Mouse (Mus musculus) CH12.LX (cell line): Measurements from ENCODE around the gene Scmh1. TPM values are rescaled to one million over a fixed set of nuclear protein-coding genes. Genes with fewer than 3 reads are reported as not detected.

ENCODE experiments used
- DNase-seq: peaks from one replicate; pipeline ENCODE4 v3.0.0-alpha.2; 2013; ENCODE audit errors: extremely low read depth
- H3K27ac ChIP-seq: 2 replicates; pipeline ENCODE4 v1.5.1; 2012; ENCODE audit warnings: low read depth, mild to moderate bottlenecking, control low read depth, moderate library complexity; ENCODE audit not compliant: insufficient read depth
- H3K27me3 ChIP-seq: replicated peaks from 2 replicates; pipeline ENCODE3; 2012; ENCODE audit warnings: inconsistent platforms
- H3K36me3 ChIP-seq, 2 experiments: replicated peaks in 1 of 2; 2 replicates each; pipeline versions ENCODE3 to v1.6.1; 2012; ENCODE audit warnings: inconsistent platforms in 1 of 2, low read length in 1 of 2, mild to moderate bottlenecking in 1 of 2, mixed read lengths in 1 of 2, moderate library complexity in 1 of 2; ENCODE audit not compliant: control insufficient read depth in 1 of 2, insufficient read depth in 1 of 2
- H3K4me1 ChIP-seq, 2 experiments: 2 replicates each; pipeline ENCODE4 v1.6.1; 2012; ENCODE audit warnings: inconsistent platforms in 1 of 2, moderate library complexity in 1 of 2; ENCODE audit not compliant: insufficient read depth in 2 of 2, control insufficient read depth in 1 of 2
- H3K4me2 ChIP-seq: 2 replicates; pipeline ENCODE4 v1.6.1; 2012; ENCODE audit warnings: low read depth, mild to moderate bottlenecking, control low read depth; ENCODE audit not compliant: poor library complexity, insufficient read depth, severe bottlenecking
- H3K4me3 ChIP-seq, 3 experiments: fragments of 150-350 bp in 1 of 3; sonication (generic) in 1 of 3; replicated peaks in 1 of 3; 2 replicates each; pipeline versions ENCODE3 to v1.5.1; 2011 to 2012; ENCODE audit warnings: low read depth in 2 of 3, low read length in 2 of 3, mild to moderate bottlenecking in 2 of 3, moderate library complexity in 2 of 3, control low read depth in 1 of 3, improper control_type of control experiment in 1 of 3, inconsistent platforms in 1 of 3, mixed read lengths in 1 of 3; ENCODE audit not compliant: poor library complexity in 1 of 3
- H3K79me2 ChIP-seq: replicated peaks from 2 replicates; pipeline ENCODE4 v1.6.1; 2012; ENCODE audit warnings: mild to moderate bottlenecking, moderate library complexity; ENCODE audit not compliant: control insufficient read depth, poor library complexity, insufficient read depth, severe bottlenecking; ENCODE audit errors: extremely low read depth
- H3K9ac ChIP-seq: 2 replicates; pipeline ENCODE4 v1.6.1; 2012; ENCODE audit warnings: low read depth, mild to moderate bottlenecking, control low read depth, moderate library complexity; ENCODE audit not compliant: insufficient read depth
- H3K9me3 ChIP-seq: replicated peaks from 2 replicates; pipeline ENCODE3; 2012; ENCODE audit warnings: low read length, inconsistent platforms, mixed read lengths
- BHLHE40 ChIP-seq: IDR thresholded peaks from 2 replicates; pipeline ENCODE4 v1.6.1; 2011; ENCODE audit warnings: mild to moderate bottlenecking, low read depth, low read length, improper control_type of control experiment
- CHD2 ChIP-seq: IDR thresholded peaks from 2 replicates; pipeline ENCODE4 v1.6.1; 2011; ENCODE audit warnings: low read length, improper control_type of control experiment
- CTCF ChIP-seq, 2 experiments: IDR thresholded peaks in 1 of 2; conservative IDR thresholded peaks in 1 of 2; 2 replicates each; pipeline ENCODE4 v1.5.1; 2011 to 2012; ENCODE audit warnings: low read depth in 2 of 2, low read length in 2 of 2, improper control_type of control experiment in 1 of 2, inconsistent platforms in 1 of 2, mild to moderate bottlenecking in 1 of 2, moderate library complexity in 1 of 2
- E2F4 ChIP-seq: IDR thresholded peaks from 2 replicates; pipeline ENCODE4 v1.6.1; 2011; ENCODE audit warnings: low read depth, low read length, improper control_type of control experiment; ENCODE audit not compliant: insufficient replicate concordance
- IRF4 ChIP-seq: IDR thresholded peaks from 2 replicates; pipeline ENCODE4 v1.6.1; 2014; ENCODE audit warnings: low read depth, mild to moderate bottlenecking, inconsistent platforms, low read length, improper control_type of control experiment
- JUND ChIP-seq: conservative IDR thresholded peaks from 2 replicates; pipeline ENCODE4 v1.6.1; 2011; ENCODE audit warnings: low read depth, low read length, improper control_type of control experiment
- KAT2A ChIP-seq: IDR thresholded peaks from 2 replicates; pipeline ENCODE4 v1.6.1; 2012; ENCODE audit warnings: low read length, improper control_type of control experiment, inconsistent platforms; ENCODE audit not compliant: insufficient replicate concordance
- MAFK ChIP-seq: IDR thresholded peaks from 2 replicates; pipeline ENCODE4 v1.6.1; 2011; ENCODE audit warnings: low read length, improper control_type of control experiment; ENCODE audit not compliant: insufficient replicate concordance
- MAX ChIP-seq: IDR thresholded peaks from 2 replicates; pipeline ENCODE4 v1.6.1; 2011; ENCODE audit warnings: low read length, improper control_type of control experiment
- MAZ ChIP-seq: IDR thresholded peaks from 2 replicates; pipeline ENCODE4 v1.6.1; 2012; ENCODE audit warnings: low read depth, mild to moderate bottlenecking, inconsistent platforms, low read length, improper control_type of control experiment, moderate library complexity
- MXI1 ChIP-seq: IDR thresholded peaks from 2 replicates; pipeline ENCODE4 v1.6.1; 2011; ENCODE audit warnings: mild to moderate bottlenecking, low read depth, low read length, improper control_type of control experiment
- MYC ChIP-seq: IDR thresholded peaks from 2 replicates; pipeline ENCODE4 v1.6.1; 2011; ENCODE audit warnings: low read depth, mild to moderate bottlenecking, improper control_type of control experiment, low read length
- NELFE ChIP-seq: IDR thresholded peaks from 2 replicates; pipeline ENCODE4 v1.6.1; 2011; ENCODE audit warnings: low read depth, low read length, improper control_type of control experiment
- PAX5 ChIP-seq: IDR thresholded peaks from 2 replicates; pipeline ENCODE4 v1.6.1; 2012; ENCODE audit warnings: low read length, inconsistent platforms, mixed read lengths
- POLR2AphosphoS2 ChIP-seq: IDR thresholded peaks from 2 replicates; pipeline ENCODE4 v1.6.1; 2011; ENCODE audit warnings: low read depth, low read length, improper control_type of control experiment
- RAD21 ChIP-seq: IDR thresholded peaks from 2 replicates; pipeline ENCODE4 v1.6.1; 2011; ENCODE audit warnings: low read depth, mild to moderate bottlenecking, low read length, improper control_type of control experiment, moderate library complexity
- RCOR1 ChIP-seq: conservative IDR thresholded peaks from 2 replicates; pipeline ENCODE4 v1.6.1; 2012; ENCODE audit warnings: low read depth, mild to moderate bottlenecking, inconsistent platforms, low read length, improper control_type of control experiment
- TCF12 ChIP-seq: IDR thresholded peaks from 2 replicates; pipeline ENCODE4 v1.6.1; 2014; ENCODE audit warnings: low read depth, mild to moderate bottlenecking, inconsistent platforms, low read length, improper control_type of control experiment
- UBTF ChIP-seq: IDR thresholded peaks from 2 replicates; pipeline ENCODE4 v1.6.1; 2012; ENCODE audit warnings: low read depth, mild to moderate bottlenecking, inconsistent platforms, low read length, improper control_type of control experiment, moderate library complexity
- USF2 ChIP-seq: conservative IDR thresholded peaks from 2 replicates; pipeline ENCODE4 v1.6.1; 2011; ENCODE audit warnings: low read depth, low read length, improper control_type of control experiment
- ZC3H11A ChIP-seq: IDR thresholded peaks from 2 replicates; pipeline ENCODE4 v1.6.1; 2012; ENCODE audit warnings: low read depth, mild to moderate bottlenecking, inconsistent platforms, low read length, improper control_type of control experiment
- ZMIZ1 ChIP-seq: IDR thresholded peaks from 2 replicates; pipeline ENCODE4 v1.6.1; 2012; ENCODE audit warnings: low read depth, mild to moderate bottlenecking, inconsistent platforms, low read length, improper control_type of control experiment
- dilution Hi-C: fragments of 300-500 bp; cut with MboI; formaldehyde crosslinking; loops from 2 replicates; pipeline ENCODE4 v1.14.3; 2020; ENCODE audit warnings: low sequenced_read_pairs; ENCODE audit not compliant: extremely low pct_unique_long_range_greater_than_20kb, extremely low pct_ligation_motif_present
- in situ Hi-C: fragments of 300-500 bp; cut with MboI; formaldehyde crosslinking; loops from 3 replicates; pipeline ENCODE4 v1.14.3; 2019; ENCODE audit warnings: low sequenced_read_pairs, low pct_ligation_motif_present, low pct_unique_long_range_greater_than_20kb, mixed read lengths
- polyA plus RNA-seq: library from polyadenylated mRNA; unstranded; fragments of >175 nt; gene quantifications from 2 replicates; pipeline ENCODE4 v1.2.1, GENCODE M21; 2012; ENCODE audit warnings: low read depth; ENCODE audit not compliant: insufficient read length
- total RNA-seq, 2 experiments: library from RNA; depleted of rRNA; stranded (reverse); fragments of 300-350 nt in 1 of 2; fragments of >200 nt in 1 of 2; gene quantifications; 2 replicates each; pipeline ENCODE4 v1.2.3; 2012 to 2014

Scmh1 gene
- total and polyA plus RNA-seq, 3 experiments, result 3.2 to 24.0 (median 3.5) TPM

DNA sequence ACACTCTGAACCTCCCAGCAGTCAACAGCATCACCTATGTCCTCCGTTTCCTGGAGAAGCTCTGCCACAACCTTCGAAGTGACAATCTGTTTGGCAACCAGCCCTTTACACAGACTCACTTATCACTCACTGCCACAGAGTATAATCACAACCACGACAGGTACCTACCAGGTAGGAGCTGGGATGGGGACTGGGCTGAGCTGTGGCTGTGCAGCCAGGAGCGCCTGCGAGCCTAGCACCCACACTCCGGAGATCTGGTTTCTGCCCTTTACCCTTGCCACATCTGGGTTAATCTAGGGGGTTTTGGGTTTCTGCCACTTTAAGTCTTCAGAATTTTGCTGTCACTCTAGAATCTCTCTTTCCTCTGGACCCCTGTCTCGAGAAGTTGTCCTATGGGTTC lies 111.8 kb downstream of the Scmh1 start:
- H3K27ac ChIP-seq, result no peak overlapping the region
- no peak for DNase-seq
- H3K27me3 ChIP-seq, result no peaks in the 10 kb centered on the region
- peaks cover 7 to 50% of the 10 kb centered on the region in 2 experiments for H3K36me3 ChIP-seq
- H3K4me2 ChIP-seq, result no peak overlapping the region
- no peaks in the 10 kb centered on the region for H3K79me2 ChIP-seq
- dilution Hi-C loops, result no loop called here
- TF ChIP-seq POLR2AphosphoS2, result no peak
- no peak for TF ChIP-seq MAFK
- no peak for TF ChIP-seq MYC
- TF ChIP-seq RAD21, result no peak
- TF ChIP-seq TCF12, result no peak
- no peak for TF ChIP-seq MAX
- no peak for TF ChIP-seq ZC3H11A
- no peak for TF ChIP-seq CHD2
- no peak for TF ChIP-seq CTCF (conservative IDR thresholded peaks at IDR 0.05 in 1 of 2, IDR thresholded peaks at IDR 0.05 in 1 of 2; ENCODE audit: low read depth in 2 of 2, low read length in 2 of 2)
- no peak for TF ChIP-seq BHLHE40
- TF ChIP-seq NELFE, result no peak
- TF ChIP-seq IRF4, result no peak
- no peak for TF ChIP-seq ZMIZ1
- TF ChIP-seq PAX5, result no peak
- no peak for TF ChIP-seq E2F4
- TF ChIP-seq JUND, result no peak
- TF ChIP-seq, all 38 proteins: peak for 0
- in situ Hi-C loops, result loop anchor here (25.0 kb wide), 1 partner anchor 280 kb away; no protein-coding TSS in a partner anchor
- Histone ChIP-seq H3K4me3 (no peak overlapping the region), H3K4me1 (no peaks in the 10 kb centered on the region), H3K9me3 (no peaks in the 10 kb centered on the region), H3K9ac (no peak overlapping the region)

DNA sequence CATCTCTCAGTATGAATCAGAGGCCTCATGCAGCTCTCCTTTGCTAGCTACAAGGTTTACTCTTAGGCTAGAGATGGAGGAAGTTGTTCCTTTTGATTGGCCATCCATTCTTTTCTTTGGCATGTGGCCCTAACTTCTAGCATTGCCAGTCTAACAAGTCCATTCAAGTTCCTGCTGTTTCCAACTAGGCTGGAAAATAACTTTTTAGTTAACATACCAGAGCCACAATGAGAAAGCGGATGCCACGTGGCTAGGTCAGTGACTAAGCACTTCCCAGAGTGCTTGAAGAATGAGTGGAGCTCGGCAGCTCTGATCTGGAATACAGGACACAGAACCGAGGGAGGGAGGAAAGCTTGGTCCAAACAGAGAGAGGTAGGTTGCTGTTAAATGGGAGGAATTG lies 112.3 kb downstream of the Scmh1 start:
- in situ Hi-C loops, result loop anchor here (25.0 kb wide), 1 partner anchor 280 kb away; no protein-coding TSS in a partner anchor

More for the DNA sequence above, 112.3 kb downstream of the Scmh1 start:
- TF ChIP-seq RCOR1 (no peak), UBTF (no peak), IRF4 (no peak), MAZ (no peak), MXI1 (no peak), USF2 (no peak), POLR2AphosphoS2 (no peak), CHD2 (no peak), CTCF (conservative IDR thresholded peaks at IDR 0.05 in 1 of 2, IDR thresholded peaks at IDR 0.05 in 1 of 2; ENCODE audit: low read depth in 2 of 2, low read length in 2 of 2) (no peak), KAT2A (no peak)
- Histone ChIP-seq H3K9me3 (no peaks in the 10 kb centered on the region), H3K79me2 (no peaks in the 10 kb centered on the region), H3K27ac (no peak overlapping the region), H3K4me1 (no peaks in the 10 kb centered on the region), H3K36me3 (peaks cover 7 to 54% of the 10 kb centered on the region in 2 experiments), H3K9ac (no peak overlapping the region), H3K27me3 (no peaks in the 10 kb centered on the region), H3K4me2 (no peak overlapping the region), H3K4me3 (no peak overlapping the region)
- dilution Hi-C loops, result no loop called here
- DNase-seq, result no peak
